Mouse (Mus musculus) midbrain, embryonic 16.5 days (tissue): ENCODE measurements around the gene Pcdh7. TPM values are rescaled to one million over a fixed set of nuclear protein-coding genes. Genes with fewer than 3 reads are reported as not detected.
"Not testable (repeated sequence)": the region's sequence is repeated elsewhere in the genome, so short reads cannot be mapped to it uniquely, and the experiment has no call there.

ENCODE experiments used
- ATAC-seq: fragments of 200-750 bp; cut with Nextera tagmentation; 2 replicates; pipeline ENCODE4 v1.8.0; 2017; ENCODE audit warnings: moderate TSS enrichment
- H3K27ac ChIP-seq: fragments of 300-500 bp; sonication (generic); 2 replicates; pipeline ENCODE4 v1.5.1; 2014; ENCODE audit warnings: mild to moderate bottlenecking, low read length, mixed read lengths
- H3K27me3 ChIP-seq: fragments of 300-500 bp; sonication (generic); 2 replicates; pipeline ENCODE4 v1.6.1; 2014; ENCODE audit warnings: low read depth, low read length, mixed read lengths; ENCODE audit not compliant: control insufficient read depth, insufficient read depth
- H3K36me3 ChIP-seq: fragments of 300-500 bp; sonication (generic); 2 replicates; pipeline ENCODE4 v1.6.1; 2014; ENCODE audit warnings: mild to moderate bottlenecking, low read length, moderate library complexity, mixed read lengths; ENCODE audit not compliant: control insufficient read depth, insufficient read depth
- H3K4me1 ChIP-seq: fragments of 300-500 bp; sonication (generic); 2 replicates; pipeline ENCODE4 v1.6.1; 2014; ENCODE audit warnings: mild to moderate bottlenecking, low read length, mixed read lengths; ENCODE audit not compliant: control insufficient read depth, insufficient read depth
- H3K4me2 ChIP-seq: fragments of 300-500 bp; sonication (generic); 2 replicates; pipeline ENCODE4 v1.6.1; 2014; ENCODE audit warnings: mild to moderate bottlenecking, low read length, mixed read lengths
- H3K4me3 ChIP-seq: fragments of 300-500 bp; sonication (generic); 2 replicates; pipeline ENCODE4 v1.5.1; 2014; ENCODE audit warnings: low read depth, mild to moderate bottlenecking, low read length, moderate library complexity, mixed read lengths
- H3K9ac ChIP-seq: fragments of 300-500 bp; sonication (generic); 2 replicates; pipeline ENCODE4 v1.6.1; 2014; ENCODE audit warnings: low read depth, low read length, mixed read lengths
- H3K9me3 ChIP-seq: fragments of 300-500 bp; sonication (generic); replicated peaks from 2 replicates; pipeline ENCODE4 v1.6.1; 2014; ENCODE audit warnings: mild to moderate bottlenecking, low read length, mixed read lengths; ENCODE audit not compliant: control insufficient read depth, poor library complexity, severe bottlenecking
- WGBS: fragments of 180-500 bp; shearing (Covaris S2); extraction: QIAGEN DNeasy Blood & Tissue Kit; methylation state at CpG from one replicate; pipeline ENCODE4 v1.1.7; 2014; 5-methylcytosine and 5-hydroxymethylcytosine counted together
- polyA plus RNA-seq: library from polyadenylated mRNA; unstranded; fragments of >200 nt; fragmentation: Nextera tagmentation; extraction: Ambion mirVana; gene quantifications from 2 replicates; pipeline ENCODE4 v1.2.1, GENCODE M21; 2015

Gene Pcdh7
- 22.3 and 23.5 TPM in 2 replicates for polyA plus RNA-seq

DNA sequence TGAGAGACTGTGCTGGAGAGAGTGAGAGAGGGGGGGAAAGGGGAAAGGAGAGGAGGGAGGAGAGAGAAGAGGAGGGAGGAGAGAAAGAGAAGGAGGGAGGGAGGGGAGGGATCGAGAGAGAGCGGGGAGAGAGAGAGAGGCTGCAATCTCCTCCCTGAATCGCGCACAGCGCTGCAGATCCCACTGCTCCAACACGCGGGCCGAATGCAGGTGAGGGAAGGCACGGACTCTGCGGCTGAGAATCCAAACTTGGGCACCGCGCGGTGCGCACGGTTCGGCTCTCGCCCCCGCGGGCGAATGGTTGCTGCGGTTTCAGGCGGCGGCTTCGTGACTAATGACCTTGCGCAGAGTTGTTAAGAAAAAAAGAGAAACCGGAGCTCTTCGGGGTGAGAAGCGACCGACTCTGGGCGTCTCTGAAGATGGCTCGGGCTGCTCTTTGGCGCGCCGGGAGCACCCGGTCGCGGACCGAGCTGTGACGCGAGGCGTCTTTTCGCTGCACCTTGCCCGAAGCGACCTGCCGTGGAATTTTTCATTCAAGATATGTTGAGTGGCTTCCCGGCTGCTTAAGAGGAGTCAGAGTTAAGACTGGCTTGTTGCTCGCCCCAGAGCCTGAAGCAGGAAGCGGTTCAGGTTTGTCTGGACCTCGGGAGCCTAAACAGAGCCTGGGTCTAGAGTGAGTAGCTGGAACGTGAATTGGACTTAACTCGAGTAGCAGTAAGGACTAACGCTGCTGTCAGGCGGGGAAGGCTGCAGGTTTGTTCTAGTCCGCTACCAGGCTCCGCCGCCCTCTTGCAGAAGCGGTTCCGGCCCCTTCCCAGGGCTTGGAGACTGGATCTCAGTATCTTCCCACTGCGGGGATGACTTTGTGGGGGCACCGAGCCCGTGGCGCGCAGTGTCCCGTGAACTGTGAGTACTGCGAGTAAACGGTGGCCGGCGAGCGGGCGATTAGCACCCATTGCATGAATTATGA, at the start of gene Pcdh7:
Gene Pcdh7, plus strand, starts transcription at position 62 of the 970 bp plus-strand sequence.
- WGBS, result under 1% methylated on average over 70 of the region's 70 CpGs
- peak; percentile 29 for ATAC-seq

DNA sequence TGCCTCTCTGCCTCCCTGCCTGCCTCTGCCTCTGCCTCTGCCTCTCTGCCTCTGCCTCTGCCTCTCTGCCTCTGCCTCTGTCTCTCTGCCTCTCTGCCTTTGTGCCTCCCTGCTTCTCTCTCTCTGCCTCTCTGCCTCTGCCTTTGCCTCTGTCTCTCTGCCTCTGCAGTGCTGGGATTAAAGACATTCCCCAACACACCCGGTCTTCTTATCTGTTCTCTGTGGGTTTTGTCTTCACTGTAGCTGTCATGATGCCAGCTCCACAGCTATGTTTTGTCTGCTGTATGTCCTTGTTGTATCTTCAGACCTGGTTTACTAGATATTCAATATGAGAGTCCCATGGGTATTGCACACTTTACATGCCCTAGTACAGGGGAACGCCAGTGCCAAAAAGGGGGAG, 40.8 kb upstream of the Pcdh7 start:
- H3K4me3 ChIP-seq, H3K4me1 ChIP-seq, H3K9ac ChIP-seq, ATAC-seq, H3K4me2 ChIP-seq, H3K27me3 ChIP-seq, H3K27ac ChIP-seq, H3K36me3 ChIP-seq, H3K9me3 ChIP-seq: not testable (repeated sequence)
- 91% methylated on average over 2 of the region's 2 CpGs for WGBS

More for the DNA sequence above, at the start of gene Pcdh7:
- no peaks in the 10 kb centered on the region for H3K27me3 ChIP-seq
- H3K4me2 ChIP-seq, result peak within 1 kb of the TSS; percentile 80
- no peaks in the 10 kb centered on the region for H3K36me3 ChIP-seq
- peaks cover 15% of the 10 kb centered on the region for H3K4me1 ChIP-seq
- H3K4me3 ChIP-seq, result peak within 1 kb of the TSS; percentile 85
- H3K9me3 ChIP-seq, result no peaks in the 10 kb centered on the region
- H3K27ac ChIP-seq, result peak within 1 kb of the TSS; percentile 89
- H3K9ac ChIP-seq, result peak within 1 kb of the TSS; percentile 92

DNA sequence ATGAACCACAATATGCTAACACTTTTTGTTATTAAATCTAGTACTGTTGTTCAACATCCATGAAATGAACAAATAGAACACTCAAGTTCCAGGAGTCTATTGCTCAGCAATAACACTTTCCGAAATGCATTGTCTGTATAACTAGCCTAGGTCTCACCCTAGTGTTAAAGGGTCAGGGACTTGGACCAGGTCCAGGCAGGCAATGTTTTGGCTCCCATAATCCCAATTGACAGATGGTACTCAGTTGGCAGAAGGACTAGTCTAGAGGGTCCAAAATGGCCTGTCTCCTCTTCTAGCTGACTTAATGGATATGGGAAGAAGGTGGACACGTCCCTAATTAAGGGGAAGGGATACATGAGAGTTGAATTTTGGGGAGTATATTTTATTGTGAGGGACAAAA, 9.4 kb upstream of the Pcdh7 start:
- Histone ChIP-seq H3K36me3 (no peaks in the 10 kb centered on the region), H3K4me2 (no peak overlapping the region), H3K4me3 (no peak overlapping the region), H3K9ac (no peak overlapping the region), H3K9me3 (no peaks in the 10 kb centered on the region), H3K4me1 (no peaks in the 10 kb centered on the region), H3K27me3 (no peaks in the 10 kb centered on the region), H3K27ac (no peak overlapping the region)
- ATAC-seq, result no peak
- 83% methylated on average over 2 of the region's 2 CpGs for WGBS

DNA sequence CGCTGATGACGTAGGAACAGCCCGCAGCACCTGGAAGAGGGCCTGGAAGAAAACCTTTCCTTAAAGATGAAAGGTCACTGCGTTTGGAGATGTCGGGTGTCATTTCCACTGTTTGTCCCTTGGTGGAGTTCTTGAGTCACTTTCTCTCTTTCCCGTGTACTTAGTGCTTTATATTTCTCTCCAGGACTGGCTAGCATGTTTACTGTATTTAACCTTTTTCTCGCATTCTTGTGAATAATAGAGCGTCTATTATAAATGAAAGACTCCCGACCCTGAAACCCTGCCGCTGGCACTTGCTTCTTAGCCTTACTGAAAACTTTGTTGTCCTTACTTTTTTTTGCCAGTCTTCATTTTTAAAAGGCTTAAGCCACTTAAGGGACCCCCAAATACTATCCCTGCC, 3.8 kb upstream of the Pcdh7 start:
- WGBS, result 1% methylated on average over 10 of the region's 10 CpGs
- H3K27me3 ChIP-seq, result no peaks in the 10 kb centered on the region
- peak overlapping the region; percentile 80 for H3K4me2 ChIP-seq
- no peaks in the 10 kb centered on the region for H3K4me1 ChIP-seq
- no peaks in the 10 kb centered on the region for H3K9me3 ChIP-seq
- H3K36me3 ChIP-seq, result no peaks in the 10 kb centered on the region
- no peak for ATAC-seq
- H3K4me3 ChIP-seq, result peak overlapping the region; percentile 85
- H3K27ac ChIP-seq, result peak overlapping the region; percentile 89; the same call in 1 of the 2 replicates
- H3K9ac ChIP-seq, result peak overlapping the region; percentile 92

DNA sequence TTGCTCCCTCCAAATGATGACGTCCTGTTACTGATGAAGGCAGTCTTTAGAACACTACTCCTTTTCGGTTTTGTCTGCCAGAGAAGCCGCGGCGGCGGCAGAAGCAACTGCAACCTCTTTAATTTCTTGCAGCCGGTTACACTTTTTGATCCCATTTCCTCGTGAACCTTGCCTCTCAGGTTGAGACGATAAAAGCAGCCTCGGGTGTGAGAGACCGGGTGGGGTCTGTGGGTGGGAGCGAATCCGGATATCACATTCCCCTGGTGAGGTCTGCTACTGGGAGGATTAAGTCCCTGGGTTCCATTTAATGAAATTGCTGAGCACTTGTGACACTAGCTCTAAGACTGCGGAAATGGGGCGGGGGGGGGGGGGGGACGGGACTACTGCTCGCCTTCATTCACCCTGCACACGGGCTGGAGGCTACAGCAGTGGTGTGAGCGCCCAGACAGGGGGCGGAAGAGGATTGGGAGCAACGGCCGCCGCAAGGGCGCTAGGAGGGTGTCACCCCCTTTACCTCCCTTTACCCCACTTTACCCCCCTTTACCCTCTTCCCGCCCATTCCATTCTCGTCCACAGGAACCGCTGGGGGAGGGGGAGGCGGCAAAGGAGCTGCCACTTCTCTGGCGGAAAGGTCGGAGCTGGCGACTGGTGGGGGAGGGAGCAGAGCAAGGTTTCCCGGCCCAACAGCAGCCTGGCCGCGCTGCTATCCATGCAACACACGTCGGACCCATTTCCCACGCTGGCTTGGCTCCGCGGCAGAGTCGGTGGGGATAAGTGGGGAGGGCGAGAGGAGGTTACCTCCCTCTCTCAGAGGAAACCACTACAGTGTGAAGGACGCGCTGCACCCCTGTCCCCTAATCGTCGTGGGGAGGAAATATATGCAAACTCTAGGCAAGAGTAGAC, 2.9 kb upstream of the Pcdh7 start:
- peak overlapping the region; percentile 85 for H3K4me3 ChIP-seq
- peak overlapping the region; percentile 92 for H3K9ac ChIP-seq
- H3K27me3 ChIP-seq, result no peaks in the 10 kb centered on the region
- under 1% methylated on average over 43 of the region's 45 CpGs for WGBS
- peak; percentile 70 for ATAC-seq
- H3K4me2 ChIP-seq, result peak overlapping the region; percentile 80
- H3K4me1 ChIP-seq, result no peaks in the 10 kb centered on the region
- H3K36me3 ChIP-seq, result no peaks in the 10 kb centered on the region
- H3K27ac ChIP-seq, result peak overlapping the region; percentile 89
- no peaks in the 10 kb centered on the region for H3K9me3 ChIP-seq

DNA sequence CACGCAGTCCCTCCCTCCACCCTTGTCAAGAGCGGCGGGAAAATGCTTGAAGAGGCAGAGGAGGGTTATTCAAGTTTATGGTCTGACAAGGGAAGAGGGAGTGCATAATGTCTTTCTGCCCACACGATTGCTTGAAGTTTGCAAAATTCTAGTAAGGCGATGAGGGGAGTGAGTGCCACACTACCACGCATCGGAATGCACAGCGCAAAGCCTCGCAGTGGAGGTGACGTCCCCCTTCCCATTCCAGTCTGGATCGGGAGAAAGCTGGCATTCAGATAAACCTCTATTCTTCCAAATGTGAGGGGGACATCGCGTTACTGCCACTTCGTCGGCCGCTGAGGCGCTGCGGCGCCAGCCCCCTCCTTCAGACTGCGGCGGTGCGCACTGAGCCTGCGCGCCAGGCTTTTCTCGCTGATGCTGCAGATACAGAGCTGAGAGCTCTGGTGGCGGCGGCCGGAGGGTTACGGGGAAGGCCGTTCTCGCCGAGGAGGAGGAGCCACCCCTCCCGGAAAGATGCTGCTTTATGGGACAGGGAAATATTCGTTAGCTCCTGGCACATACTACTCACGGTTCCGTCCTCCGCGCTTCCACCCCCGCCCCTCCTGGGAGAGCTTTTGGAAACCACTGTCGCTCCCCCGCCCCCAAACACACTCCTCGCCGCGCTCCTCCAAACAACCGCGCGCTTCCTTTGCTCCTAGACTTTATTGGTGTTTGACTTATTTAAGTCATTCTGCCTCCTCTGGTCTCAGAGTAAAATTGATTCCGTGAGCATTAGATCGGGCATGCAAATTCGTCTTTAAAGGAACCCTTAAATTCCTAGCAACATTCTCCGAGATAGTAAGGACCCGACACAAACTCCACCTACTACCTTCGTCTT, 2.0 kb upstream of the Pcdh7 start:
- Histone ChIP-seq H3K4me2 (peak overlapping the region; percentile 80), H3K27ac (peak overlapping the region; percentile 89), H3K9me3 (no peaks in the 10 kb centered on the region), H3K36me3 (no peaks in the 10 kb centered on the region), H3K4me3 (peak overlapping the region; percentile 85), H3K9ac (peak overlapping the region; percentile 92), H3K4me1 (peaks cover 3% of the 10 kb centered on the region; the same call in 1 of the 2 replicates), H3K27me3 (no peaks in the 10 kb centered on the region)
- ATAC-seq, result peak; percentile 77
- WGBS, result under 1% methylated on average over 53 of the region's 53 CpGs

DNA sequence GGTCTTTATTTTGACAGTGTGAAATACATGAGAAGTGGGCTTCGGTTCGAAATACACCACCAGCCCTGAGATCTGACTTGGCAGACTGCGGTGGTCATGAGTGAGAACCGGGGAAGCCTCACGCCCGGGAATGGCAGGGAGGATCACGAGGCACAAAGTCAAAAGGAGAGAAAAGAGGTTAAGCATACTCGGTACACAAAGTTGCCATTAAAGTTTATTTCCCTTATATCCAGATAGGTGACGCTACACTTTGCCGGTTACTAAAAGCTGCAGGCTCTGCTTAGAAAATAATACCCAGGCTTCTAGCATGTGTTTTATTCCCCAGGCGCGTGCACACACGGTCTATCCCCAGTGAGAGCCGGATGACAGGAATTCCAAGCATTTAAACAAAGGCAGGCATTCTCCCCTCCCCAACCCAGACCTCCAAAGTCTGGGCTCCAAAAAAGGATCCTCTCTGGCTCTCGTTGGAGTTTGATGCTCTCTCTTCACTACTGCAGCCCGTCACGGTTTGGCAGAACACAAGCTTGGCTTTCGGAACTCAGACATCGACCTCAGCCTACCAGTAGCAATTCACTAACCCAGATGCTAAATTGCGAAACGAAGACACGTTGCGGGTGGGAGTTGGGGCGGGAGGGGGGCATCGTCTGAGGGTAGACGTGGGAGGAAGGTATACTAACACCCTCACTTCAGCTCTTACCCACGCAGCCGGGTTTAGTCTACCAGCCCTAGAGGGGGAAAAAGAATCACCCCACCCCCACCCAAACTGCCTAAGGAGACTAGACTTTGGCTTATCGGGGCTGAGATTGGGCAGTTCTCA, 1.1 kb upstream of the Pcdh7 start:
- peak overlapping the region; percentile 92 for H3K9ac ChIP-seq
- peak overlapping the region; percentile 85 for H3K4me3 ChIP-seq
- WGBS, result under 1% methylated on average over 29 of the region's 29 CpGs
- H3K27ac ChIP-seq, result peak overlapping the region; percentile 89
- no peak; the same call in 1 of the 2 replicates for ATAC-seq
- H3K27me3 ChIP-seq, result no peaks in the 10 kb centered on the region
- H3K4me1 ChIP-seq, result peaks cover 9% of the 10 kb centered on the region; the same call in 1 of the 2 replicates
- H3K36me3 ChIP-seq, result no peaks in the 10 kb centered on the region
- no peaks in the 10 kb centered on the region for H3K9me3 ChIP-seq
- peak overlapping the region; percentile 80 for H3K4me2 ChIP-seq
